Mouse (Mus musculus): ENCODE data around the gene Fam149b. TPM values are rescaled to one million over a fixed set of nuclear protein-coding genes. Genes with fewer than 3 reads are reported as not detected.

The Fam149b gene
- total and polyA plus RNA-seq, 3 experiments, result 15.8 to 21.9 (median 19.8) TPM

GRCm38 (mm10) chr14:20432420-20432819 lies 84.5 kb downstream of the Fam149b start:
- Histone ChIP-seq H3K27ac (ENCODE audit: insufficient read depth, low read depth) (no peak overlapping the region), H3K36me3 (replicated peaks in 1 of 2; ENCODE audit: control insufficient read depth in 1 of 2, insufficient read depth in 1 of 2, low read length in 1 of 2) (no peaks in the 10 kb centered on the region), H3K79me2 (replicated peaks; ENCODE audit: control insufficient read depth, extremely low read depth, insufficient read depth, poor library complexity, severe bottlenecking) (no peaks in the 10 kb centered on the region), H3K27me3 (replicated peaks) (no peaks in the 10 kb centered on the region), H3K9ac (ENCODE audit: insufficient read depth, low read depth) (no peak overlapping the region), H3K4me3 (replicated peaks in 1 of 3; ENCODE audit: low read depth in 2 of 3, low read length in 2 of 3, poor library complexity in 1 of 3) (no peak overlapping the region), H3K4me1 (ENCODE audit: control insufficient read depth in 1 of 2, insufficient read depth in 2 of 2) (peaks cover 14 to 31% of the 10 kb centered on the region in 2 experiments), H3K4me2 (ENCODE audit: insufficient read depth, low read depth, poor library complexity, severe bottlenecking) (no peak overlapping the region), H3K9me3 (replicated peaks; ENCODE audit: low read length) (no peaks in the 10 kb centered on the region)
- dilution Hi-C loops (cut with MboI; ENCODE audit: extremely low pct_ligation_motif_present, extremely low pct_unique_long_range_greater_than_20kb, low sequenced_read_pairs) (no loop called here), in situ Hi-C loops (cut with MboI; ENCODE audit: low pct_ligation_motif_present, low pct_unique_long_range_greater_than_20kb, low sequenced_read_pairs) (loop anchor here (5.0 kb wide), 2 partner anchors 35 to 85 kb away; partner anchors contain the start of genes Ecd and Fam149b)
- TF ChIP-seq JUN (IDR thresholded peaks at IDR 0.05; ENCODE audit: insufficient read depth, low read depth, low read length) (no peak), USF1 (IDR thresholded peaks at IDR 0.05; ENCODE audit: low read depth, low read length) (no peak), CTCF (conservative IDR thresholded peaks at IDR 0.05 in 1 of 2, IDR thresholded peaks at IDR 0.05 in 1 of 2; ENCODE audit: low read depth in 2 of 2, low read length in 2 of 2) (no peak), MXI1 (IDR thresholded peaks at IDR 0.05; ENCODE audit: low read depth, low read length) (no peak), ZKSCAN1 (IDR thresholded peaks at IDR 0.05; ENCODE audit: borderline replicate concordance, low read depth, low read length) (no peak), CHD2 (IDR thresholded peaks at IDR 0.05; ENCODE audit: low read length) (no peak), RCOR1 (conservative IDR thresholded peaks at IDR 0.05; ENCODE audit: low read depth, low read length) (no peak)
- no peak for DNase-seq (ENCODE audit: extremely low read depth)

Other genes starting within 250 kb of the Fam149b start
- gene Saysd1, start 209.6 kb upstream of the Fam149b start, total RNA-seq (2012; rRNA removed), result 5.9 and 6.0 TPM in 2 replicates
- gene Saysd1, start 209.6 kb upstream of the Fam149b start, total RNA-seq (2014; rRNA removed), result 6.3 and 6.6 TPM in 2 replicates
- gene Saysd1, start 209.6 kb upstream of the Fam149b start, polyA plus RNA-seq (2012; ENCODE audit: insufficient read length, low read depth), result 5.3 and 5.5 TPM in 2 replicates
- 11.7 and 12.3 TPM in 2 replicates for gene Kcnk5, start 166.4 kb upstream of the Fam149b start, total RNA-seq (2012; rRNA removed)
- gene Kcnk5, start 166.4 kb upstream of the Fam149b start, total RNA-seq (2014; rRNA removed), result 8.7 and 9.0 TPM in 2 replicates
- gene Kcnk5, start 166.4 kb upstream of the Fam149b start, polyA plus RNA-seq (2012; ENCODE audit: insufficient read length, low read depth), result 12.5 and 14.1 TPM in 2 replicates
- gene Kcnk16, start 79.0 kb upstream of the Fam149b start, total RNA-seq (2012; rRNA removed), result not detected in 2 replicates
- gene Kcnk16, start 79.0 kb upstream of the Fam149b start, total RNA-seq (2014; rRNA removed), result not detected in 2 replicates
- gene Kcnk16, start 79.0 kb upstream of the Fam149b start, polyA plus RNA-seq (2012; ENCODE audit: insufficient read length, low read depth), result not detected in 2 replicates
- gene Nudt13, start 53.5 kb upstream of the Fam149b start, total RNA-seq (2012; rRNA removed), result 11.2 and 14.8 TPM in 2 replicates
- 10.9 and 12.9 TPM in 2 replicates for gene Nudt13, start 53.5 kb upstream of the Fam149b start, total RNA-seq (2014; rRNA removed)
- 11.1 and 11.4 TPM in 2 replicates for gene Nudt13, start 53.5 kb upstream of the Fam149b start, polyA plus RNA-seq (2012; ENCODE audit: insufficient read length, low read depth)
- 61.4 and 72.5 TPM in 2 replicates for gene Ecd, start within 50 bp of the Fam149b start, total RNA-seq (2012; rRNA removed)
- gene Ecd, start within 50 bp of the Fam149b start, total RNA-seq (2014; rRNA removed), result 105 TPM in 2 replicates
- gene Ecd, start within 50 bp of the Fam149b start, polyA plus RNA-seq (2012; ENCODE audit: insufficient read length, low read depth), result 98.3 and 112 TPM in 2 replicates
- 123 and 147 TPM in 2 replicates for gene Dnajc9, start 40.7 kb downstream of the Fam149b start, total RNA-seq (2012; rRNA removed)
- 223 and 261 TPM in 2 replicates for gene Dnajc9, start 40.7 kb downstream of the Fam149b start, total RNA-seq (2014; rRNA removed)
- 166 and 208 TPM in 2 replicates for gene Dnajc9, start 40.7 kb downstream of the Fam149b start, polyA plus RNA-seq (2012; ENCODE audit: insufficient read length, low read depth)
- 112 and 128 TPM in 2 replicates for gene Mrps16, start 45.5 kb downstream of the Fam149b start, total RNA-seq (2012; rRNA removed)
- gene Mrps16, start 45.5 kb downstream of the Fam149b start, total RNA-seq (2014; rRNA removed), result 92.9 and 97.2 TPM in 2 replicates
- gene Mrps16, start 45.5 kb downstream of the Fam149b start, polyA plus RNA-seq (2012; ENCODE audit: insufficient read length, low read depth), result 107 and 110 TPM in 2 replicates
- 0.04 and 0.08 TPM in 2 replicates for gene Cfap70, start 104.1 kb downstream of the Fam149b start, total RNA-seq (2012; rRNA removed)
- gene Cfap70, start 104.1 kb downstream of the Fam149b start, total RNA-seq (2014; rRNA removed), result not detected in 2 replicates
- gene Cfap70, start 104.1 kb downstream of the Fam149b start, polyA plus RNA-seq (2012; ENCODE audit: insufficient read length, low read depth), result 0.07 and 0.36 TPM in 2 replicates
- gene Anxa7, start 132.0 kb downstream of the Fam149b start, total RNA-seq (2012; rRNA removed), result 60.2 and 63.3 TPM in 2 replicates
- 89.2 and 91.9 TPM in 2 replicates for gene Anxa7, start 132.0 kb downstream of the Fam149b start, total RNA-seq (2014; rRNA removed)
- 83.8 and 99.3 TPM in 2 replicates for gene Anxa7, start 132.0 kb downstream of the Fam149b start, polyA plus RNA-seq (2012; ENCODE audit: insufficient read length, low read depth)
- gene Mss51, start 148.7 kb downstream of the Fam149b start, total RNA-seq (2012; rRNA removed), result 0.59 and 0.63 TPM in 2 replicates
- 0.45 and 0.47 TPM in 2 replicates for gene Mss51, start 148.7 kb downstream of the Fam149b start, total RNA-seq (2014; rRNA removed)
- gene Mss51, start 148.7 kb downstream of the Fam149b start, polyA plus RNA-seq (2012; ENCODE audit: insufficient read length, low read depth), result 1.1 and 1.5 TPM in 2 replicates
- gene Ppp3cb, start 198.4 kb downstream of the Fam149b start, total RNA-seq (2012; rRNA removed), result 23.6 and 25.7 TPM in 2 replicates
- gene Ppp3cb, start 198.4 kb downstream of the Fam149b start, total RNA-seq (2014; rRNA removed), result 50.6 and 55.3 TPM in 2 replicates
- 53.8 and 61.1 TPM in 2 replicates for gene Ppp3cb, start 198.4 kb downstream of the Fam149b start, polyA plus RNA-seq (2012; ENCODE audit: insufficient read length, low read depth)

Data from CH12.LX (cell line).